Mouse (Mus musculus): ENCODE data around the gene Alkbh7.

Gene Alkbh7

GRCm38 (mm10) chr17:56997029-56997667 is at the start of gene Alkbh7:
Gene Alkbh7, plus strand, starts transcription at chr17:56997339.
- DNase-seq: peak; percentile 94 to 96

DNA sequence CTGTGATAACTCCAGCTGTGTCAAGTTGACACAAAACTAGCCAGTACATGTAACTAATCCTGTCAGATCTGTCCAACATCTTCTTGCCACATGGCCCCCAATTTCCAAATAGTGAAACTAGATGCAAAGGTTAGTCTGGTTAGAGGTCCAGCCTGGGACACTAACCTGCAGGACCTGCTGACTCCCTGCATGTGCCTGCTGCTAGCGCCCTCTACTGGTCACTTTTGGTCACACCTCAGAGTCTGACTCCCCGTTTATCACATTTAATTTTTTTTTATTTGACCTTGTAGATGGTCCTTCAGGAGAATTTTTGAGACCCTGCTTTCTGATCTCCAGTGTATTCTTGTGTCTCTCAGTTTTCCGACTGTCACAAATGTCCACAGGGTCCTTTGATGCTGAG is 46.2 kb upstream of the Alkbh7 start:
- DNase-seq: peak; percentile 66 to 71

- DNase-seq: no peak
Observed at GRCm38 (mm10) chr17:56952639-56953038, 44.5 kb upstream of the Alkbh7 start.

DNA sequence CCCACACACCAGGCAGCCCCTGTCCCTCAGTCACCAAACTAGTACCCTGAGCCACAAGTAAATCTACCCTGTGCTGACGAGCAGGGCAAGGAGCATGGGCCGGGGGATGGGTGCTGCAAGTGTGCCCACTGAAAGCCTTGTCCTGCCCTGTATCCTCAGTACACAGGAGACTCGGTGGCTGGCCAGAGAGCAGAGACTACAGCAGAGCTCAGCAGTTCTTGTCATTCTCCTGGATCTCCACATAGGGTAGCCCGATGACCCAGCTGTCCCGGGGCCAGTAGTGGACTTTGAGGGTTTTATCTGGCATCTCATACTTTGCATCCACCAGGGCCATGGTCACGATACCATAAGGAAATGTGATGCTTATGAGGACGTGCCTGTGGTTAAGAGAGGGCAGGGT is 42.3 kb upstream of the Alkbh7 start:
- DNase-seq: no peak

- no peak for DNase-seq
Observed at GRCm38 (mm10) chr17:56957763-56958429, 39.2 kb upstream of the Alkbh7 start.

GRCm38 (mm10) chr17:56958667-56959066 is 38.5 kb upstream of the Alkbh7 start:
- DNase-seq: no peak

DNA sequence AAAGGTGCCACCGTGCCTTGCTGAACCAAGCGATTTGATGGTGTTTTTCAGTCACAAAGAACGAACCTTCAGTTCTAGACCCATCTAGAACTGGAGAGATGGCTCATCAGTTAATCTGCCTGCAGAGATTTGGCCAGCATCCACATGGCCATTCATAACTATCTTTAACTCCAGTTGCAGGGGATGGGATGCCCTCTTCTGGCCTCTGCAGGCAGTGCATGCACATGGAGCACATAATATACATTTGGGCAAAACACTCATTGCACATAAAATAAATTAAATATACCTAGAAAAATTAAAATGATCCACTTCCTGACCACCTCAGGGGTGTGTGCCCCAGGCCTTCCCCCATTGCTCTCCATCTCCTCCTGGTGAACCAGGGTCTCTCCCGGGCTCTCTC is 35.3 kb upstream of the Alkbh7 start:
- DNase-seq: no peak

- DNase-seq: no peak
Observed at GRCm38 (mm10) chr17:56962642-56963405, 34.3 kb upstream of the Alkbh7 start.

DNA sequence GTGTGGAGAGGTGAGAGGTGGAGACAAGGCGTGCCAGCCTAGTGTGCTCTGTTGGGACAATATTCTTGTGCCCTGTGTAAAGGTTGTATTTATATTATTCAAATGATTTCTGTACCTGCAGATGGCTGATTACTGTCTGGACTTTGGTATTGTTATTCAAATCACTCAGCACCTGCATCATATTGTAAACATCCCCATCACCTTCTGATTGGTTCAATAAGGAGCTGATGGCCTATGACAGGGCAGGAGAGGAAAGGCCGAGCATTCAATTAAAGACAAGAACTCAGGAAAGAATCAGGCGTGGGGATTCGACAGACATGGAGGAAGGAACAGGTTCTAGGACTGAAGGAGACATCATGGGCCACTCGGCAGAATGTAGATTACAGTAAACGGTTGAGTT is 33.5 kb upstream of the Alkbh7 start:
- DNase-seq: no peak

GRCm38 (mm10) chr17:56969321-56969720 is 27.8 kb upstream of the Alkbh7 start:
- no peak for DNase-seq

- DNase-seq: peak; percentile 52 to 56
Observed at GRCm38 (mm10) chr17:56970081-56970480, 27.1 kb upstream of the Alkbh7 start.

- no peak for DNase-seq
Observed at GRCm38 (mm10) chr17:56973956-56974707, 23.0 kb upstream of the Alkbh7 start.

DNA sequence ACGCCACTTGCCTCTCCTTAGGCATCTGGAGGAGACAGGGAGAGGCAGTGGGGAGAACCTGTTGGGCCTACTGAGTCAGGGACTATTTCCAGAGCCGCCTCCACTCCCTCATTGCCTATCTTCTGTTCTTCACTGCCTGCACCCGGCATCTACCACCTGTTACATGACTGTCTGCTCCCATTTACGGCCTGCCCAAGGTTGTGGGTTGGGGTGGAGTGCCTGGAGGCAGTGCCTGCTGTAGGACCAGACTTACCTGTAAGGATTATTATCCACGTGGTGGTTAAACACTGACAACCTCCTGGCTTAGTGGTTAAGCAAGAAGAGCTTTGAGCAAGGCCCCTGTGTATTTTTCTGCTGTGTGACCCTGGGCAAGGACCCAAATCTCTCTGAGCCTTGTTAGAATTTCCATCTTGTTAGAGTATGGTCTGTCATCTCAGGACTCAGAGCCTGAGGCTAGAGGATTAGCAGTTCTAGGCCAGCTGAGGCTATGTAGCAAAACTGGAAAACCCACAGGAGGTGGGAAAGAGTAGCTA is 22.4 kb upstream of the Alkbh7 start:
- no peak for DNase-seq

- DNase-seq: no peak
Observed at GRCm38 (mm10) chr17:56975391-56975790, 21.7 kb upstream of the Alkbh7 start.

- no peak for DNase-seq
Observed at GRCm38 (mm10) chr17:56976531-56977390, 20.4 kb upstream of the Alkbh7 start.

DNA sequence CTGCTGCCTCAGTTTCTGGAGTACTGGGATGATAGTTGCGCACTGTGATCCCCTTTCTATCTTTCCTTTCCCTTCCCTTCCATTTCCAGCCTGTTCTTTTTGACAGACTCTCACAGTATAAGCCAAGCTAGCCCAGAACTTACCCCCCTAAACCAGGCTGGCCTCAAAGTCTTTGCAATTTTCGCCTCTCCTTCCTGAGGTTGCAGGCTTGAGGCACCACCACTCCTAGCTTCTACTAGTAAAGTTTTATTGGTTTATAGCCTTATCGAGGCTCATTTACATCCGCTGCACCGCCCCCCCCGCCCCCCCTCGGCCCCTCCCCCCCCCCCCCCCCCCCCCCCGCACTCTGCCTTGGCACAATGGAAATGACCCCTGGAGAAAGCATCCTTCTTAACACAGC is 17.6 kb upstream of the Alkbh7 start:
- no peak for DNase-seq

DNA sequence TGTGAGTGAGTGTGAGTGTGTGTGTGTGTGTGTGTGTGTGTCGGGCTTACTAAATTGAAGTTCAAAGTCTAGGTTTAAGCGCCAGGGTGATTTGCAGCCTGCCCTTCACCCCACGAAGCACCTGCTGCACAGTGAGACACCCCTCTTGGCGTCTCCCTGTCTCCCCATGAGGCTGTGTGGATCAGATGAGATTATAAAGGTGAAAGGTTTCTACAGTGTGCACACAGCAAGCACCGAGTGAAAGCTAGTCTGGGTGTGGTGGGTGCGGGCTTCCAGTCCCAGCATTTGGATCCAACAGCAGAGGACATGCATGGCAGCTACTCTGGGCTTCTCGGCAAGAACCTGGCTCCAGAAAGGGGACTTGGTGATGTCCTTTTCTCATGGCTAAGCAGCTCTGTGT is 16.1 kb upstream of the Alkbh7 start:
- DNase-seq: no peak

DNA sequence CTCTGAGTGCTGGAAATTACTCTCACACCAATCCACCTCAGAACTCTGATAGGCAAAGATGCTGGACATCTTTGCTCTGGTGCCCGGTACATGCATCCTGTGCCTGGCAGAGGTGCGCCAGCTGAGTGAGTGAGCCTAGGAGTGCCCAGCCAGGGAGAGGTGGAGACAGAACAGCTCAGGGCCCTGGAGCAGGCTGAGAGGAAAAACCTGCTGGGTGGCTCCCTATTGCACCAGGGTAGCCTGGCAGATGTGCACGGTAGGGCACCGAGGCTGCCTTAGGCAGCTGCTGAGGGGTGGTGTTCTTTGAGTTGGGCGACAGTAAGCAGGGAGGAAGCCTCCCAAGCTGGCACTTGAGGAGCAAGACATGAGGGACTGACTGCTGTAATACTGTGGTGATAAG is 15.1 kb upstream of the Alkbh7 start, which contains the start of gene Acer1:
TSS of gene Acer1 (minus strand) at position 114 of the 400 bp plus-strand sequence.
- no peak for DNase-seq

GRCm38 (mm10) chr17:56984886-56985285 is 12.3 kb upstream of the Alkbh7 start:
- DNase-seq: no peak

GRCm38 (mm10) chr17:56985656-56986055 is 11.5 kb upstream of the Alkbh7 start:
- no peak for DNase-seq

DNA sequence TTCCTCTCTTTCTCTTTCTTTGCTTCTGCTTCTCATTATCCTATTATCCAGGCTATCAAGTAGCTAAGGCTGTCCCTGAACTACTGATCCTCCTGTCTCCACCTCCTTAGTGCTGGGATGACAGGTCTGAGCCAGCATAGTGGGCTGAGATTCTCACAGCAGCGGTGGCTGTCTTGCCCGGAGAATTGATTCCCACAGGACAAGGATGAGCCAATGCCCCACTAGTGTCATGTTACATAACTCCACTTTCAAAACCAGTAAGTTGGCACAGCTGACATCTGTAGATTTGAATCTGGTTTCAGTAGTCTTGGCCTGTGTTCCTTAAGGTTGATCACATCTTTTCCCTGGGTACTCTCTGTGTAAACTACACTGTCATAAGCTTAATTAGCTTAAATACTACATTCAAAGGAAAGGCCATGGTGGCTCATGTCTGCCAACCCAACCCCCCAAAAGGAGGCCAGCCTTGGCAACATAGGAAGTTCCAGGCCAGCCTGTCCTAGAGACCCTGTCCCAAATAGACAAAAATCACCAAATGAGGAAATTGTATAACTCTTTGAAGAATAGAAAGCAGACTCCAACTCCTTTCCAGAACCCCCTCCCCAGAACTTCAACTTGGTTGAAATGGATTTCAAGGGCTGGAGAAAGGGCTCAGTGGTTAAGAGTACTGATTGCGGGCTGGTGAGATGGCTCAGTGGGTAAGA is 10.9 kb upstream of the Alkbh7 start:
- DNase-seq: no peak

All from cerebellum, postnatal 10 days (tissue).